Mouse (Mus musculus): ENCODE data around the gene Tnfrsf25. TPM values are rescaled to one million over a fixed set of nuclear protein-coding genes. Genes with fewer than 3 reads are reported as not detected.

Tnfrsf25 gene
- 0.82 and 1.2 TPM in 2 replicates for polyA plus RNA-seq (2015; fragmentation: Nextera tagmentation; extraction: Ambion mirVana)

- Histone ChIP-seq H3K4me1 (replicated peaks; ENCODE audit: control insufficient read depth, insufficient read depth, low read length) (no peaks in the 10 kb centered on the region), H3K27ac (ENCODE audit: low read depth, low read length) (no peak within 1 kb of the TSS), H3K36me3 (ENCODE audit: control insufficient read depth, insufficient read depth) (peaks cover 37% of the 10 kb centered on the region), H3K9ac (ENCODE audit: low read depth, low read length) (0 out of 2 replicates have a peak within 1 kb of the TSS, but pooled peaks have one; percentile 3), H3K27me3 (replicated peaks; ENCODE audit: control insufficient read depth, insufficient read depth, low read length) (peaks cover 42% of the 10 kb centered on the region), H3K4me2 (replicated peaks; ENCODE audit: low read depth) (peak within 1 kb of the TSS; percentile 37), H3K4me3 (ENCODE audit: low read depth, low read length) (no peak within 1 kb of the TSS; the same call in 1 of the 2 replicates), H3K9me3 (ENCODE audit: control insufficient read depth) (no peaks in the 10 kb centered on the region)
- no peak for ATAC-seq
- no peak for TF ChIP-seq CTCF (IDR thresholded peaks at IDR 0.05; ENCODE audit: low read depth)
- 22% methylated on average over 30 of the region's 30 CpGs for WGBS
Observed at GRCm38 (mm10) chr4:152115921-152116612, at the start of gene Tnfrsf25. Gene Tnfrsf25, plus strand, starts transcription at chr4:152115934.

- no peak overlapping the region for H3K9ac ChIP-seq (ENCODE audit: low read depth, low read length)
- H3K27ac ChIP-seq (ENCODE audit: low read depth, low read length), result no peak overlapping the region
- ATAC-seq, result no peak
- H3K4me3 ChIP-seq (ENCODE audit: low read depth, low read length), result no peak overlapping the region
- no peak overlapping the region for H3K4me2 ChIP-seq (replicated peaks; ENCODE audit: low read depth)
- no peak for TF ChIP-seq CTCF (IDR thresholded peaks at IDR 0.05; ENCODE audit: low read depth)
- H3K36me3 ChIP-seq (ENCODE audit: control insufficient read depth, insufficient read depth), result no peaks in the 10 kb centered on the region
- no peaks in the 10 kb centered on the region for H3K9me3 ChIP-seq (ENCODE audit: control insufficient read depth)
- H3K4me1 ChIP-seq (replicated peaks; ENCODE audit: control insufficient read depth, insufficient read depth, low read length), result no peaks in the 10 kb centered on the region
- H3K27me3 ChIP-seq (replicated peaks; ENCODE audit: control insufficient read depth, insufficient read depth, low read length), result no peaks in the 10 kb centered on the region
Observed at GRCm38 (mm10) chr4:152067280-152067679, 48.5 kb upstream of the Tnfrsf25 start.

GRCm38 (mm10) chr4:152068166-152068724, 47.5 kb upstream of the Tnfrsf25 start:
- 72% methylated on average over 6 of the region's 6 CpGs for WGBS
- no peaks in the 10 kb centered on the region for H3K9me3 ChIP-seq (ENCODE audit: control insufficient read depth)
- no peaks in the 10 kb centered on the region for H3K4me1 ChIP-seq (replicated peaks; ENCODE audit: control insufficient read depth, insufficient read depth, low read length)
- H3K4me2 ChIP-seq (replicated peaks; ENCODE audit: low read depth), result no peak overlapping the region
- no peak for TF ChIP-seq CTCF (IDR thresholded peaks at IDR 0.05; ENCODE audit: low read depth)
- H3K9ac ChIP-seq (ENCODE audit: low read depth, low read length), result no peak overlapping the region
- no peaks in the 10 kb centered on the region for H3K27me3 ChIP-seq (replicated peaks; ENCODE audit: control insufficient read depth, insufficient read depth, low read length)
- H3K4me3 ChIP-seq (ENCODE audit: low read depth, low read length), result no peak overlapping the region
- ATAC-seq, result no peak
- no peaks in the 10 kb centered on the region for H3K36me3 ChIP-seq (ENCODE audit: control insufficient read depth, insufficient read depth)
- H3K27ac ChIP-seq (ENCODE audit: low read depth, low read length), result no peak overlapping the region

GRCm38 (mm10) chr4:152069245-152069644, 46.5 kb upstream of the Tnfrsf25 start:
- no peak for TF ChIP-seq CTCF (IDR thresholded peaks at IDR 0.05; ENCODE audit: low read depth)
- H3K9me3 ChIP-seq (ENCODE audit: control insufficient read depth), result no peaks in the 10 kb centered on the region
- no peak overlapping the region for H3K4me3 ChIP-seq (ENCODE audit: low read depth, low read length)
- H3K27ac ChIP-seq (ENCODE audit: low read depth, low read length), result no peak overlapping the region
- no peaks in the 10 kb centered on the region for H3K4me1 ChIP-seq (replicated peaks; ENCODE audit: control insufficient read depth, insufficient read depth, low read length)
- ATAC-seq, result no peak
- no peak overlapping the region for H3K9ac ChIP-seq (ENCODE audit: low read depth, low read length)
- 88% methylated on average over 3 of the region's 3 CpGs for WGBS
- no peaks in the 10 kb centered on the region for H3K27me3 ChIP-seq (replicated peaks; ENCODE audit: control insufficient read depth, insufficient read depth, low read length)
- no peak overlapping the region for H3K4me2 ChIP-seq (replicated peaks; ENCODE audit: low read depth)
- no peaks in the 10 kb centered on the region for H3K36me3 ChIP-seq (ENCODE audit: control insufficient read depth, insufficient read depth)

- WGBS, result 80% methylated on average over 11 of the region's 11 CpGs
- Histone ChIP-seq H3K27ac (ENCODE audit: low read depth, low read length) (no peak overlapping the region), H3K4me1 (replicated peaks; ENCODE audit: control insufficient read depth, insufficient read depth, low read length) (no peaks in the 10 kb centered on the region), H3K4me3 (ENCODE audit: low read depth, low read length) (no peak overlapping the region), H3K4me2 (replicated peaks; ENCODE audit: low read depth) (no peak overlapping the region), H3K36me3 (ENCODE audit: control insufficient read depth, insufficient read depth) (no peaks in the 10 kb centered on the region), H3K9me3 (ENCODE audit: control insufficient read depth) (no peaks in the 10 kb centered on the region), H3K27me3 (replicated peaks; ENCODE audit: control insufficient read depth, insufficient read depth, low read length) (no peaks in the 10 kb centered on the region), H3K9ac (ENCODE audit: low read depth, low read length) (no peak overlapping the region)
- ATAC-seq, result no peak
- no peak for TF ChIP-seq CTCF (IDR thresholded peaks at IDR 0.05; ENCODE audit: low read depth)
Observed at GRCm38 (mm10) chr4:152070494-152071396, 45.0 kb upstream of the Tnfrsf25 start.

GRCm38 (mm10) chr4:152072121-152072601, 43.6 kb upstream of the Tnfrsf25 start, which contains the start of gene Plekhg5:
Gene Plekhg5, plus strand, starts transcription at chr4:152072498.
- no peak for ATAC-seq
- H3K36me3 ChIP-seq (ENCODE audit: control insufficient read depth, insufficient read depth), result no peaks in the 10 kb centered on the region
- no peak within 1 kb of the TSS for H3K27ac ChIP-seq (ENCODE audit: low read depth, low read length)
- no peak within 1 kb of the TSS for H3K4me2 ChIP-seq (replicated peaks; ENCODE audit: low read depth)
- H3K27me3 ChIP-seq (replicated peaks; ENCODE audit: control insufficient read depth, insufficient read depth, low read length), result no peaks in the 10 kb centered on the region
- 49% methylated on average over 10 of the region's 10 CpGs for WGBS
- no peaks in the 10 kb centered on the region for H3K4me1 ChIP-seq (replicated peaks; ENCODE audit: control insufficient read depth, insufficient read depth, low read length)
- TF ChIP-seq CTCF (IDR thresholded peaks at IDR 0.05; ENCODE audit: low read depth), result no peak
- no peaks in the 10 kb centered on the region for H3K9me3 ChIP-seq (ENCODE audit: control insufficient read depth)
- H3K4me3 ChIP-seq (ENCODE audit: low read depth, low read length), result no peak within 1 kb of the TSS
- H3K9ac ChIP-seq (ENCODE audit: low read depth, low read length), result no peak within 1 kb of the TSS

Measured in intestine, postnatal 0 days (tissue).